11 mouse cellular contexts compared by ENCODE assay signal in genomic region chr5:106453886-106454321, GRCm38 (mm10). TPM values are rescaled to one million over a fixed set of nuclear protein-coding genes. Genes with fewer than 3 reads are reported as not detected.
DNase-seq lines count a peak whose midpoint lies in the region; ATAC-seq and TF ChIP-seq lines count a peak whose summit lies in the region.
"Had no signal": no experiment of that assay in that cellular context is flagged by ENCODE, and none has a peak within 500 bp of the region (broad histone marks: within the 10 kb centered on the region; RNA-seq: fewer than 3 reads in every experiment).

No protein-coding gene starts in this region.

- TF ChIP-seq CTCF in heart, adult 2 months (IDR thresholded peaks at IDR 0.05) = no peak

- TF ChIP-seq EP300 in heart, adult 2 months (IDR thresholded peaks at IDR 0.05; ENCODE audit: insufficient read depth, low read depth, low read length) = no peak

- WGBS in heart, embryonic 13.5 days = under 1% methylated on average over 13 of the region's 13 CpGs
- 3% methylated on average over 13 of the region's 13 CpGs for WGBS in heart, adult 2 months
- under 1% methylated on average over 13 of the region's 13 CpGs for WGBS in hindbrain, embryonic 15.5 days
- 0% methylated on average over 13 of the region's 13 CpGs for WGBS in neural tube, embryonic 11.5 days

- no peak for ATAC-seq in heart, embryonic 13.5 days (ENCODE audit: extremely low read depth, insufficient number of reproducible peaks, low FRiP score, low TSS enrichment)
- no peak for ATAC-seq in hindbrain, embryonic 15.5 days (ENCODE audit: low FRiP score, low read depth)
- no peak for ATAC-seq in neural tube, embryonic 11.5 days (ENCODE audit: insufficient read depth, low FRiP score, low TSS enrichment)

- TF ChIP-seq POLR2A in heart, adult 2 months (IDR thresholded peaks at IDR 0.05; ENCODE audit: insufficient read depth, low read depth, low read length) = no peak

- H3K9me3 ChIP-seq in heart, embryonic 13.5 days = no peaks in the 10 kb centered on the region
- no peaks in the 10 kb centered on the region for H3K9me3 ChIP-seq in hindbrain, embryonic 15.5 days
- no peaks in the 10 kb centered on the region for H3K9me3 ChIP-seq in neural tube, embryonic 11.5 days (ENCODE audit: control insufficient read depth, low read length)
- H3K9me3 ChIP-seq: liver, embryonic 13.5 days had no signal

- H3K4me3 ChIP-seq in heart, embryonic 13.5 days = peak overlapping the region; percentile 24
- H3K4me3 ChIP-seq in heart, adult 2 months = no peak overlapping the region
- peak overlapping the region; percentile 11 for H3K4me3 ChIP-seq in hindbrain, embryonic 15.5 days
- H3K4me3 ChIP-seq in neural tube, embryonic 11.5 days (ENCODE audit: low read depth, low read length) = peak overlapping the region; percentile 25
- H3K4me3 ChIP-seq: liver, embryonic 13.5 days had no signal

- intact Hi-C loops in heart, adult 2 months (cut with DNase I) = loop anchor here (2.0 kb wide), 1 partner anchor 19 kb away; no protein-coding TSS in a partner anchor

- peaks cover 95% of the 10 kb centered on the region for H3K27me3 ChIP-seq in heart, embryonic 13.5 days (replicated peaks)
- peaks cover 38% of the 10 kb centered on the region for H3K27me3 ChIP-seq in heart, adult 2 months (ENCODE audit: control insufficient read depth, insufficient read depth, low read length)
- H3K27me3 ChIP-seq in hindbrain, embryonic 15.5 days = peaks cover 80% of the 10 kb centered on the region
- H3K27me3 ChIP-seq in neural tube, embryonic 11.5 days (ENCODE audit: control insufficient read depth, insufficient read depth, low read length) = peaks cover 94% of the 10 kb centered on the region

- no peak overlapping the region for H3K27ac ChIP-seq in heart, embryonic 13.5 days (replicated peaks)
- H3K27ac ChIP-seq in heart, adult 2 months = no peak overlapping the region
- H3K27ac ChIP-seq in hindbrain, embryonic 15.5 days (replicated peaks) = no peak overlapping the region
- H3K27ac ChIP-seq in neural tube, embryonic 11.5 days (ENCODE audit: low read depth, low read length) = no peak overlapping the region
- H3K27ac ChIP-seq: liver, embryonic 13.5 days had no signal

- H3K79me2 ChIP-seq in heart, adult 2 months (replicated peaks; ENCODE audit: control insufficient read depth, insufficient read depth, low read length) = no peaks in the 10 kb centered on the region

- H3K36me3 ChIP-seq in heart, embryonic 13.5 days = no peaks in the 10 kb centered on the region
- no peaks in the 10 kb centered on the region for H3K36me3 ChIP-seq in heart, adult 2 months (ENCODE audit: control insufficient read depth, insufficient read depth, low read length)
- H3K36me3 ChIP-seq in hindbrain, embryonic 15.5 days = no peaks in the 10 kb centered on the region
- no peaks in the 10 kb centered on the region for H3K36me3 ChIP-seq in neural tube, embryonic 11.5 days (ENCODE audit: control insufficient read depth, insufficient read depth, low read length)
- H3K36me3 ChIP-seq: liver, embryonic 13.5 days had no signal

- DNase-seq in heart, adult 2 months = no peak
- peak; percentile 85 to 86 for DNase-seq in cerebellum, postnatal 10 days
- DNase-seq in neural tube, embryonic 11.5 days (ENCODE audit: low spot score) = peak; percentile 48
- DNase-seq in ovary, adult 18-20 months (ENCODE audit: low spot score) = no peak
- no peak for DNase-seq in layer of hippocampus, postnatal 10 days (ENCODE audit: low spot score in 2 of 2)
- no peak for DNase-seq in kidney, postnatal 10 days
- DNase-seq: adrenal gland, postnatal 25 days; kidney, adult 11 months; liver, embryonic 13.5 days had no signal

- H3K9ac ChIP-seq in heart, embryonic 13.5 days = no peak overlapping the region
- H3K9ac ChIP-seq in heart, adult 2 months (ENCODE audit: low read depth, low read length) = no peak overlapping the region
- no peak overlapping the region for H3K9ac ChIP-seq in hindbrain, embryonic 15.5 days
- no peak overlapping the region for H3K9ac ChIP-seq in neural tube, embryonic 11.5 days (ENCODE audit: low read length)
- H3K9ac ChIP-seq: liver, embryonic 13.5 days had no signal

- peak overlapping the region; percentile 42; the same call in 1 of the 2 replicates for H3K4me2 ChIP-seq in heart, embryonic 13.5 days
- H3K4me2 ChIP-seq in hindbrain, embryonic 15.5 days = peak overlapping the region; percentile 27
- no peak overlapping the region for H3K4me2 ChIP-seq in neural tube, embryonic 11.5 days (ENCODE audit: low read depth)
- H3K4me2 ChIP-seq: liver, embryonic 13.5 days had no signal

- H3K4me1 ChIP-seq in heart, embryonic 13.5 days = peaks cover 33% of the 10 kb centered on the region
- H3K4me1 ChIP-seq in heart, adult 2 months (ENCODE audit: control insufficient read depth, insufficient read depth, low read length) = no peaks in the 10 kb centered on the region
- H3K4me1 ChIP-seq in hindbrain, embryonic 15.5 days (replicated peaks) = peaks cover 11% of the 10 kb centered on the region
- no peaks in the 10 kb centered on the region; the same call in 1 of the 2 replicates for H3K4me1 ChIP-seq in neural tube, embryonic 11.5 days (ENCODE audit: control insufficient read depth, insufficient read depth, low read length)

RNA-seq across cellular contexts. Expression of gene Barhl2, which starts 4.1 kb away (rescaled TPM):
- not detected in 2 replicates for polyA plus RNA-seq in heart, embryonic 13.5 days (2015; fragmentation: Nextera tagmentation; extraction: Ambion mirVana)
- total RNA-seq in heart, adult 2 months (2021) = not detected
- polyA plus RNA-seq in heart, adult 2 months (2012; rRNA removed) = not detected in 2 replicates
- 1.6 and 2.2 TPM in 2 replicates for polyA plus RNA-seq in hindbrain, embryonic 15.5 days (2015; fragmentation: Nextera tagmentation; extraction: Ambion mirVana)
- polyA plus RNA-seq in neural tube, embryonic 11.5 days (2014; fragmentation: Nextera tagmentation; extraction: Ambion mirVana) = 3.9 and 4.2 TPM in 2 replicates
- total RNA-seq in layer of hippocampus, postnatal 10 days (2021) = under 1 TPM; 0.46 to 0.51 TPM
- total RNA-seq: adrenal gland, postnatal 25 days had no signal
- polyA plus RNA-seq: liver, embryonic 13.5 days had no signal

Comparison
In these comparisons a context has a peak if more than half of its experiments do, and no peak if none do; other contexts are left out.
1. DNase-seq: peak in cerebellum, postnatal 10 days (2 of 2) and neural tube, embryonic 11.5 days (single experiment); none in heart, adult 2 months (0 of 2), ovary, adult 18-20 months (single experiment), layer of hippocampus, postnatal 10 days (0 of 2) and kidney, postnatal 10 days (single experiment).